Mouse (Mus musculus): ENCODE data around the gene Picalm. TPM values are rescaled to one million over a fixed set of nuclear protein-coding genes. Genes with fewer than 3 reads are reported as not detected.

Picalm gene
- 65.0 and 65.2 TPM in 2 replicates for polyA plus RNA-seq (2012; rRNA removed)

DNA sequence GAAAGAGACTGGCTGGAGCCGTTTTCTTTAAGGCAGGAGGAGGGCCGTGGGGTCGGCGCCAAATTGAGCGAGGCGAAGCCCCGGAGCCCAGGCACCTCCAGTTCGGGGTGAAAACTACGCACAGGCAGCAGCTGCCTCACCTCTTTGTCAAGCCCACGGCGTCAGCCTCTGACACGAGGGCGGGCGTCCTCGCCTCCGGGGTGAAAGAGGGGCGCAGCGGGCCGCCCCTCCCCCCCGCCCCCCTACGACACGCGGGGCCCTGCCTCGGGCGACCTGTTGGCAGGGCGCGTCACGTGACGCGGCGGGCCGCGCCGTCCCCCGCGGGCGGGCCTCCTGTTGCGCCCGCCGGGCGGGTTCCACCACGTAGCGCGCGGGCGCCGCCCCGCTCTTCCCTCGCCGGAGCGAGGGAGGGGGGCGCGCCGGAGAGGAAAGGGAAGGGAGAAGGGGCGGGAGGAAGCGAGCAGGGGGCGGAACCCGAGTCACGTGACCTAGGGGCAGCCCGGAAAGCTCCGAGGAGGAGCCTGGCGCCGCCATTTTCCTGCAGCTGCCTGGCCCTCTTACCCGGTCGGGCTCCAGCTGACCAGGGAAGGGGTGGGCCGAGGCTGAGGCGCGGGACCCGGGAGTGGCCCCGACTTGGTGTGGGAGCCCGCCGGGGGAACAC is at the start of gene Picalm:
Picalm (plus strand) TSS at position 482 of the 661 bp plus-strand sequence.
- DNase-seq = peak; percentile 99
- TF ChIP-seq POLR2A (IDR thresholded peaks at IDR 0.05; ENCODE audit: control insufficient read depth, extremely low read depth, insufficient read depth, low read length, poor library complexity) = no peak; the same call in none of the 2 replicates
- TF ChIP-seq CTCF (IDR thresholded peaks at IDR 0.05; ENCODE audit: borderline replicate concordance, control insufficient read depth, extremely low read depth, insufficient read depth, low read length, poor library complexity) = peak; percentile 72; the same call in 1 of the 2 replicates
- H3K4me3 ChIP-seq (ENCODE audit: control insufficient read depth, insufficient read depth, low read length) = peak within 1 kb of the TSS; percentile 97
- H3K4me1 ChIP-seq (replicated peaks; ENCODE audit: control insufficient read depth, insufficient read depth, low read length) = no peaks in the 10 kb centered on the region; the same call in 1 of the 2 replicates
- under 1% methylated on average over 64 of the region's 72 CpGs for WGBS
- H3K27me3 ChIP-seq (ENCODE audit: control insufficient read depth, insufficient read depth, low read length) = no peaks in the 10 kb centered on the region
- peak within 1 kb of the TSS; percentile 86 for H3K27ac ChIP-seq (ENCODE audit: control insufficient read depth, insufficient read depth, low read length)
- no peaks in the 10 kb centered on the region for H3K36me3 ChIP-seq (ENCODE audit: control insufficient read depth, insufficient read depth, low read length)

DNA sequence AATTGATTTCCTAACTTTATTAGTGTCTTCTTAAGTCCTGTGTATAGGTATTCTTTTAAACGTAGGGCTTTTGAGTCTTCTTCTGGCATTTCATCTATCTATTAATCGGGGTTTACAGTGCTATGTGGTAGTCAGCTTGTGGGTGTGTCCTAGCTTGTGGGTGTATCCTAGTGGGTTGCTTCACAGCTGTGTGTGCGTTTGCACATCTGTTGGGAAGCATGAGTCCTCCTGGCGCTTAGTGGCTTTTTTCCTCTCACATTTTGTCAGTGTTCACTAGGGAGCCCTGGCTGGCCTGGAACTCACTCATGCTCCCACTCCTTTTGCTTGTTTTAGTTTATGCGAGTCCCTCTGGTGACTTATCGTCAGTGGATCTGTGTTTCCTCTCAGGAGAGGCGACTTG is 46.2 kb upstream of the Picalm start:
- WGBS = 94% methylated on average over 7 of the region's 7 CpGs
- Histone ChIP-seq H3K4me3 (ENCODE audit: control insufficient read depth, insufficient read depth, low read length) (no peak overlapping the region), H3K36me3 (ENCODE audit: control insufficient read depth, insufficient read depth, low read length) (no peaks in the 10 kb centered on the region), H3K4me1 (replicated peaks; ENCODE audit: control insufficient read depth, insufficient read depth, low read length) (no peaks in the 10 kb centered on the region), H3K27ac (ENCODE audit: control insufficient read depth, insufficient read depth, low read length) (no peak overlapping the region), H3K27me3 (ENCODE audit: control insufficient read depth, insufficient read depth, low read length) (no peaks in the 10 kb centered on the region)
- DNase-seq = no peak
- no peak for TF ChIP-seq POLR2A (IDR thresholded peaks at IDR 0.05; ENCODE audit: control insufficient read depth, extremely low read depth, insufficient read depth, low read length, poor library complexity)
- no peak for TF ChIP-seq CTCF (IDR thresholded peaks at IDR 0.05; ENCODE audit: borderline replicate concordance, control insufficient read depth, extremely low read depth, insufficient read depth, low read length, poor library complexity)

DNA sequence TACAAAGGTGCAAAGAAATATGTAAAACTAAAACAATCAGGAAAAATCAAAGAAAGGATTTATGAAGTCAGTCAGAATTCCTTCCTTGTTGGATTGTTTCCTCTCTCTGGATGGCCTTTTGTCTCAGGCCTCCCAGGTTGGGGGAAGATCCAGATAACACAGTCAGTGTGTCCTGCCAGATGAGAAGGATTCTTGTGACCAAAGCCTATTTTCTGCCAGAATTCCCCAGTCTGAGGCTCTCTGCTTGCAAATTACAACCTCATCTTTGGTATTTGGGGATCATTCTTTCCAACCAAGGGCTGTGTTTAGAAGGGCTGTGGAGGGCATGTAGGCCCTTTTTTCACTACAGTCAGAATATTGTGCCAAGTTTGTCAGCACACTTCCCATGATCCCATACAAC is 45.5 kb upstream of the Picalm start:
- H3K4me3 ChIP-seq (ENCODE audit: control insufficient read depth, insufficient read depth, low read length) = no peak overlapping the region
- no peaks in the 10 kb centered on the region for H3K4me1 ChIP-seq (replicated peaks; ENCODE audit: control insufficient read depth, insufficient read depth, low read length)
- TF ChIP-seq CTCF (IDR thresholded peaks at IDR 0.05; ENCODE audit: borderline replicate concordance, control insufficient read depth, extremely low read depth, insufficient read depth, low read length, poor library complexity) = no peak
- TF ChIP-seq POLR2A (IDR thresholded peaks at IDR 0.05; ENCODE audit: control insufficient read depth, extremely low read depth, insufficient read depth, low read length, poor library complexity) = no peak
- H3K27me3 ChIP-seq (ENCODE audit: control insufficient read depth, insufficient read depth, low read length) = no peaks in the 10 kb centered on the region
- no peaks in the 10 kb centered on the region for H3K36me3 ChIP-seq (ENCODE audit: control insufficient read depth, insufficient read depth, low read length)
- DNase-seq = no peak
- no peak overlapping the region for H3K27ac ChIP-seq (ENCODE audit: control insufficient read depth, insufficient read depth, low read length)

DNA sequence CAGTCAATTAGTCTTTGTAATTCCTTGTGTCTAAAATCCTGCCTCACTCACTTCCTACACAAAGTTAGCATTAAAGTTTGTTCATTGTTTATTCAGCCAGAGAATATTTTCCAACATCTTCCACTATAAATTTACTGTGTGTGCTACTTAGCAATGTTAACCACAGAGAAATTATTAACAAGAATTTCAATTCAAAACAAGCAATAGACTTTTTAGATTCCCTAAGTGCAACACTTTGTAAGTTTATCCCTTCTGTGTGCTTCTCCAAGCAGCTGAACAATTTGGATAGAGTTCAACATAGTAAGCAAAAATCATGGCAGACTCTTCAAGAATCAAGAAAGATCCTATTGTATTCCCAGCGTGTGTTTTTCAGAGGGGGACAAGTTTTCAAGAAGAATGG is 44.3 kb upstream of the Picalm start:
- 82% methylated on average over 1 of the region's 1 CpGs for WGBS
- no peak overlapping the region for H3K4me3 ChIP-seq (ENCODE audit: control insufficient read depth, insufficient read depth, low read length)
- H3K27me3 ChIP-seq (ENCODE audit: control insufficient read depth, insufficient read depth, low read length) = no peaks in the 10 kb centered on the region
- no peak for DNase-seq
- H3K27ac ChIP-seq (ENCODE audit: control insufficient read depth, insufficient read depth, low read length) = no peak overlapping the region
- TF ChIP-seq CTCF (IDR thresholded peaks at IDR 0.05; ENCODE audit: borderline replicate concordance, control insufficient read depth, extremely low read depth, insufficient read depth, low read length, poor library complexity) (no peak), POLR2A (IDR thresholded peaks at IDR 0.05; ENCODE audit: control insufficient read depth, extremely low read depth, insufficient read depth, low read length, poor library complexity) (no peak)
- H3K4me1 ChIP-seq (replicated peaks; ENCODE audit: control insufficient read depth, insufficient read depth, low read length) = no peaks in the 10 kb centered on the region
- H3K36me3 ChIP-seq (ENCODE audit: control insufficient read depth, insufficient read depth, low read length) = no peaks in the 10 kb centered on the region

DNA sequence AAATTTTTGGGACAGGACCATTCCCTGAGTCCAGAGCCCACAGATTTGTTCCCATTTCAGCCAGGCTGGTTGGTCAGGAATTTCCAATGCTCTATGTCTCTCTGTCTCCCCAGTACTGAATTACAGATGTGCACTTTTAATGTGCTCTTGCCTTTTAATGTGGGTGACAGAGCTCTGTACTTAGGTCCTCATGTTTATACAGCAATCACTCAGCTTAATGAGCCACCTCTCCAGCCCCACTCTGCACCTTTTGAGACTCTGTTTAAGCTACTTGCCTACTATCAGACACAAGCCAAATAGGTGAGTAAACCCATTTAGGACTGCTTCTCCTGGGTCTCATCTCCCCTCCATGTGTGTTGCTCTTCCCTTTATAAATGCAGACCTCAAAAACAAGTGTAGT is 43.2 kb upstream of the Picalm start:
- no peak overlapping the region for H3K27ac ChIP-seq (ENCODE audit: control insufficient read depth, insufficient read depth, low read length)
- H3K36me3 ChIP-seq (ENCODE audit: control insufficient read depth, insufficient read depth, low read length) = no peaks in the 10 kb centered on the region
- H3K4me1 ChIP-seq (replicated peaks; ENCODE audit: control insufficient read depth, insufficient read depth, low read length) = no peaks in the 10 kb centered on the region
- TF ChIP-seq POLR2A (IDR thresholded peaks at IDR 0.05; ENCODE audit: control insufficient read depth, extremely low read depth, insufficient read depth, low read length, poor library complexity) (no peak), CTCF (IDR thresholded peaks at IDR 0.05; ENCODE audit: borderline replicate concordance, control insufficient read depth, extremely low read depth, insufficient read depth, low read length, poor library complexity) (no peak)
- DNase-seq = no peak
- H3K4me3 ChIP-seq (ENCODE audit: control insufficient read depth, insufficient read depth, low read length) = no peak overlapping the region
- no peaks in the 10 kb centered on the region for H3K27me3 ChIP-seq (ENCODE audit: control insufficient read depth, insufficient read depth, low read length)

DNA sequence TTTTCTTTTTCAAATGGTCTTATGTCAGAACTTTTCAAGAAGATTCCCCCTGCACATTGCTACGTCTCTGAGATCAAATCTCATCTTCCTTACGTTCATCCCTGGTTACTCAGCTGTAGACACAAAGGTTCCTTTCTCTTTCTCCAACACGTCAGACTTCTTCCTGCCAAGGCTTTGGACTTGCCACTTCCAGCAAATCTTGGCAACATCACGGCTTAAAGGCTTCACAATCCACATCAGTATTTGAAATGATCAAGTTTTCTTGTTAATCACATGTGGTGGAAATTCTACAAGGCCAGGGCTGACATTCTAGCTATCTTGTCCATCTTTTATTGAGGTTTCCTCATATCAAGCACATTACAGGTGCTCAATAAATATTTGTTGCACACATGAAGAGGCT is 39.0 kb upstream of the Picalm start:
- no peak for DNase-seq
- no peak for TF ChIP-seq CTCF (IDR thresholded peaks at IDR 0.05; ENCODE audit: borderline replicate concordance, control insufficient read depth, extremely low read depth, insufficient read depth, low read length, poor library complexity)
- TF ChIP-seq POLR2A (IDR thresholded peaks at IDR 0.05; ENCODE audit: control insufficient read depth, extremely low read depth, insufficient read depth, low read length, poor library complexity) = no peak
- no peaks in the 10 kb centered on the region for H3K27me3 ChIP-seq (ENCODE audit: control insufficient read depth, insufficient read depth, low read length)
- no peaks in the 10 kb centered on the region for H3K4me1 ChIP-seq (replicated peaks; ENCODE audit: control insufficient read depth, insufficient read depth, low read length)
- 85% methylated on average over 4 of the region's 4 CpGs for WGBS
- no peak overlapping the region for H3K27ac ChIP-seq (ENCODE audit: control insufficient read depth, insufficient read depth, low read length)
- H3K36me3 ChIP-seq (ENCODE audit: control insufficient read depth, insufficient read depth, low read length) = no peaks in the 10 kb centered on the region
- no peak overlapping the region for H3K4me3 ChIP-seq (ENCODE audit: control insufficient read depth, insufficient read depth, low read length)

DNA sequence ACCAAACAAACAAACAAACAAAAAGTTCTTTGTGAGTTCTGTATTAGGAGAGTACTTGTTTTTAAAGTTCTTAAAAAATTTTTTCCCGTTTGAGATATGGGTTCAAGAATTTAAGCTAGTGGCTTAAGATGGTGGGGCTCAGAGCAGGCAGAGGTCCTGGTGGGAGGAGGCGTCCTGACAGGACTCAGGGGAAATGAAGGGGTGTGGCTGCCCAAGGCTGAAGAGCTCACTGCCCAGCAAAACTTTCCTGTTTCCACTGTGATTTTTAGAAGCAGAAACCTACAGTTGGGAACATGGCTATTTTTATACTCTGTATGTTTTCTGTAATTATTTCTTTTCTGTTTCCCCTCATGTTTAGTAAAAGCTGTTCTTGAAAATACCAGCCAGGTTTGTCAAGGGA is 38.3 kb upstream of the Picalm start:
- Histone ChIP-seq H3K27me3 (ENCODE audit: control insufficient read depth, insufficient read depth, low read length) (no peaks in the 10 kb centered on the region), H3K4me1 (replicated peaks; ENCODE audit: control insufficient read depth, insufficient read depth, low read length) (no peaks in the 10 kb centered on the region), H3K4me3 (ENCODE audit: control insufficient read depth, insufficient read depth, low read length) (no peak overlapping the region), H3K36me3 (ENCODE audit: control insufficient read depth, insufficient read depth, low read length) (no peaks in the 10 kb centered on the region), H3K27ac (ENCODE audit: control insufficient read depth, insufficient read depth, low read length) (no peak overlapping the region)
- DNase-seq = no peak
- 49% methylated on average over 2 of the region's 2 CpGs for WGBS
- no peak for TF ChIP-seq CTCF (IDR thresholded peaks at IDR 0.05; ENCODE audit: borderline replicate concordance, control insufficient read depth, extremely low read depth, insufficient read depth, low read length, poor library complexity)

Measured in thymus, adult 2 months (tissue).